Mouse (Mus musculus) limb, embryonic 15.5 days (tissue): Measurements from ENCODE around the gene Hbq1b. TPM values are rescaled to one million over a fixed set of nuclear protein-coding genes. Genes with fewer than 3 reads are reported as not detected.

Experiments
- polyA plus RNA-seq: library from polyadenylated mRNA; unstranded; fragments of >200 nt; fragmentation: Nextera tagmentation; extraction: Ambion mirVana; gene quantifications from 2 replicates; pipeline ENCODE4 v1.2.1, GENCODE M21; 2015

Hbq1b gene
- polyA plus RNA-seq, 1 experiment from 2014 or later = 1.1 TPM

Other genes starting within 250 kb of the Hbq1b start
- 0.31 and 0.55 TPM in 2 replicates for gene Il9r, start 86.7 kb upstream of the Hbq1b start, polyA plus RNA-seq
- gene Snrnp25, start 81.5 kb upstream of the Hbq1b start, polyA plus RNA-seq = 45.6 and 48.1 TPM in 2 replicates
- 83.7 and 87.5 TPM in 2 replicates for gene Rhbdf1, start 64.7 kb upstream of the Hbq1b start, polyA plus RNA-seq
- gene Mpg, start 60.5 kb upstream of the Hbq1b start, polyA plus RNA-seq = 39.4 and 40.0 TPM in 2 replicates
- gene Nprl3, start 19.3 kb upstream of the Hbq1b start, polyA plus RNA-seq = 34.7 and 41.8 TPM in 2 replicates
- gene Hba-x, start 10.6 kb upstream of the Hbq1b start, polyA plus RNA-seq = 54.8 and 106 TPM in 2 replicates
- gene Hba-a1, start 3.5 kb upstream of the Hbq1b start, polyA plus RNA-seq = 6,189 and 6,336 TPM in 2 replicates
- gene Hba-a2, start 9.5 kb downstream of the Hbq1b start, polyA plus RNA-seq = 16,413 and 16,715 TPM in 2 replicates
- 0.78 and 0.79 TPM in 2 replicates for gene Hbq1a, start 13.1 kb downstream of the Hbq1b start, polyA plus RNA-seq
- 28.4 and 28.6 TPM in 2 replicates for gene Sh3pxd2b, start 60.9 kb downstream of the Hbq1b start, polyA plus RNA-seq
- gene Ubtd2, start 168.4 kb downstream of the Hbq1b start, polyA plus RNA-seq = 90.6 and 97.1 TPM in 2 replicates
- not detected in 2 replicates for gene Efcab9, start 245.1 kb downstream of the Hbq1b start, polyA plus RNA-seq
- 3.5 and 4.1 TPM in 2 replicates for gene Stk10, start 246.3 kb downstream of the Hbq1b start, polyA plus RNA-seq